Mouse (Mus musculus): ENCODE data around the gene Myo18a. TPM values are rescaled to one million over a fixed set of nuclear protein-coding genes. Genes with fewer than 3 reads are reported as not detected.

The Myo18a gene
- polyA plus RNA-seq, 1 experiment from 2014 or later: 114 TPM

DNA sequence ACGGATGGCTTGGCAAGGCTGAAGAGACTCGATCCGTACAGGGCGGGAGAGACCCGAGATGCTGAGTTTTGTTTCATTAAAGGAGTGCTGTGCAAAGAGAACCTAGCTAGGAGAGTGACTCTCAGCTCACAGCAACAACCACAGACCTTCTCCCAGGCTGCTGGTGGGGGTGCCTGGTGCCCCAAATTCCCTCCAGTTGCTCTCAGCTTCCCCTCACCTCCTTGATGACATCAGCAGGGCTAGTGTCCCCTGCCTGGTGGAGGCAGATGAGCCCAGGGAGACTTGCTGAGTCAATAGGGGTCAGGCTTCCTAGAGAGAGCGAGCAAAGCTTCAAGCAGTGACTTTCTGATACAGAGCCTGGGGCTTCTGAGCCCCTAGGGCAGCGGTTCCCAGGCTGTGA lies 109.6 kb downstream of the Myo18a start:
- H3K4me2 ChIP-seq (ENCODE audit: low read length): peak overlapping the region; percentile 56
- peaks cover 31 to 51% of the 10 kb centered on the region in 2 experiments for H3K4me1 ChIP-seq (ENCODE audit: control insufficient read depth in 2 of 2, insufficient read depth in 2 of 2, low read length in 2 of 2)
- 2% methylated on average over 7 of the region's 7 CpGs for WGBS
- ATAC-seq (ENCODE audit: insufficient number of reproducible peaks, insufficient read depth, low FRiP score, low read depth): no peak
- H3K27me3 ChIP-seq (ENCODE audit: control insufficient read depth, insufficient read depth, low read length): no peaks in the 10 kb centered on the region
- H3K4me3 ChIP-seq (ENCODE audit: control insufficient read depth in 1 of 2, insufficient read depth in 1 of 2, low read depth in 1 of 2, low read length in 2 of 2): 0 out of 4 replicates have a peak overlapping the region, but pooled peaks of 1 of the 2 experiments have one; percentile 8
- no peaks in the 10 kb centered on the region for H3K9me3 ChIP-seq (ENCODE audit: control insufficient read depth, low read length)
- peak overlapping the region; percentile 46 for H3K9ac ChIP-seq (ENCODE audit: low read length)
- H3K27ac ChIP-seq (replicated peaks in 1 of 2; ENCODE audit: control insufficient read depth in 1 of 2, insufficient read depth in 1 of 2, low read depth in 2 of 2, low read length in 2 of 2): no peak overlapping the region
- peaks cover 5% of the 10 kb centered on the region; the same call in 1 of the 2 replicates for H3K36me3 ChIP-seq (ENCODE audit: control insufficient read depth, insufficient read depth, low read length)

- Histone ChIP-seq H3K4me3 (ENCODE audit: control insufficient read depth in 1 of 2, insufficient read depth in 1 of 2, low read depth in 1 of 2, low read length in 2 of 2) (no peak overlapping the region), H3K9ac (ENCODE audit: low read length) (no peak overlapping the region), H3K36me3 (ENCODE audit: control insufficient read depth, insufficient read depth, low read length) (peaks cover 5% of the 10 kb centered on the region; the same call in 1 of the 2 replicates), H3K9me3 (ENCODE audit: control insufficient read depth, low read length) (no peaks in the 10 kb centered on the region), H3K4me2 (ENCODE audit: low read length) (no peak overlapping the region), H3K4me1 (ENCODE audit: control insufficient read depth in 2 of 2, insufficient read depth in 2 of 2, low read length in 2 of 2) (peaks cover 34 to 49% of the 10 kb centered on the region in 2 experiments), H3K27me3 (ENCODE audit: control insufficient read depth, insufficient read depth, low read length) (no peaks in the 10 kb centered on the region), H3K27ac (replicated peaks in 1 of 2; ENCODE audit: control insufficient read depth in 1 of 2, insufficient read depth in 1 of 2, low read depth in 2 of 2, low read length in 2 of 2) (no peak overlapping the region)
- ATAC-seq (ENCODE audit: insufficient number of reproducible peaks, insufficient read depth, low FRiP score, low read depth): no peak
- WGBS: 41% methylated on average over 3 of the region's 3 CpGs
Observed at GRCm38 (mm10) chr11:77873116-77873515, 110.1 kb downstream of the Myo18a start.

DNA sequence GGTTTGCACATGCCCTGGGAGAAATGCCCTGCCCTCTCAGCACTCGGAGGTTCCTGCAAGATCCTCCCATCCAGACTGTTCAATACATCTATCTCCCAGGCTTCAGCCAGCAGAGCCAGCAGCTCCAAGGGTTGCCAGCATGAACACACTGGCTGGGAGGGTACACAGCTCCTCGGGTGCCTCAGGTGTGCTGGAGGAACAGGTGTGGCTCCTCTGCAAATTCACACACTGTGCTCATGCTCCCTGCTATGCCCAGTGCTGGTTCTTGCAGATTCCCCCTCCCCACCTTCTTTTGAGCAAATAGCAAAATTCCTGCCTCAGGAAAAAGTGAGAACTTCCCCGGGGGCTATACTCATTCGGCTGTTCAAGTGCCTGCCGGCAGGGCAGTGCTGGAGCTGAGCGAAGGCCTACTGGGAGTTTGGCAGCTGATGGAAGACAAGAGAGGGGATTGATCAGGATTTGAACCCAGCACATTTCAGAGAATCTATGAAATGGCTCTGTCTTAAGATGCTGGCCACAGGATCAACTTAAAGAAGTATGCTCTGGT lies 111.7 kb downstream of the Myo18a start:
- no peak overlapping the region for H3K9ac ChIP-seq (ENCODE audit: low read length)
- H3K4me2 ChIP-seq (ENCODE audit: low read length): no peak overlapping the region
- no peak for ATAC-seq (ENCODE audit: insufficient number of reproducible peaks, insufficient read depth, low FRiP score, low read depth)
- WGBS: 53% methylated on average over 6 of the region's 6 CpGs
- H3K36me3 ChIP-seq (ENCODE audit: control insufficient read depth, insufficient read depth, low read length): no peaks in the 10 kb centered on the region
- no peaks in the 10 kb centered on the region for H3K27me3 ChIP-seq (ENCODE audit: control insufficient read depth, insufficient read depth, low read length)
- peaks cover 34 to 49% of the 10 kb centered on the region in 2 experiments for H3K4me1 ChIP-seq (ENCODE audit: control insufficient read depth in 2 of 2, insufficient read depth in 2 of 2, low read length in 2 of 2)
- H3K4me3 ChIP-seq (ENCODE audit: control insufficient read depth in 1 of 2, insufficient read depth in 1 of 2, low read depth in 1 of 2, low read length in 2 of 2): no peak overlapping the region
- H3K9me3 ChIP-seq (ENCODE audit: control insufficient read depth, low read length): no peaks in the 10 kb centered on the region
- no peak overlapping the region for H3K27ac ChIP-seq (replicated peaks in 1 of 2; ENCODE audit: control insufficient read depth in 1 of 2, insufficient read depth in 1 of 2, low read depth in 2 of 2, low read length in 2 of 2)

GRCm38 (mm10) chr11:77875269-77875668 lies 112.2 kb downstream of the Myo18a start:
- H3K9me3 ChIP-seq (ENCODE audit: control insufficient read depth, low read length): no peaks in the 10 kb centered on the region
- H3K4me3 ChIP-seq (ENCODE audit: control insufficient read depth in 1 of 2, insufficient read depth in 1 of 2, low read depth in 1 of 2, low read length in 2 of 2): no peak overlapping the region
- H3K4me2 ChIP-seq (ENCODE audit: low read length): no peak overlapping the region
- peaks cover 34 to 49% of the 10 kb centered on the region in 2 experiments for H3K4me1 ChIP-seq (ENCODE audit: control insufficient read depth in 2 of 2, insufficient read depth in 2 of 2, low read length in 2 of 2)
- H3K27ac ChIP-seq (replicated peaks in 1 of 2; ENCODE audit: control insufficient read depth in 1 of 2, insufficient read depth in 1 of 2, low read depth in 2 of 2, low read length in 2 of 2): peak overlapping the region in 1 of 2 experiments; percentile 91; a peak in 2 of 4 replicates
- no peak for ATAC-seq (ENCODE audit: insufficient number of reproducible peaks, insufficient read depth, low FRiP score, low read depth)
- H3K9ac ChIP-seq (ENCODE audit: low read length): no peak overlapping the region; the same call in 1 of the 2 replicates
- no peaks in the 10 kb centered on the region for H3K36me3 ChIP-seq (ENCODE audit: control insufficient read depth, insufficient read depth, low read length)
- no peaks in the 10 kb centered on the region for H3K27me3 ChIP-seq (ENCODE audit: control insufficient read depth, insufficient read depth, low read length)
- 60% methylated on average over 5 of the region's 5 CpGs for WGBS

- Histone ChIP-seq H3K36me3 (ENCODE audit: control insufficient read depth, insufficient read depth, low read length) (no peaks in the 10 kb centered on the region), H3K9me3 (ENCODE audit: control insufficient read depth, low read length) (no peaks in the 10 kb centered on the region), H3K27me3 (ENCODE audit: control insufficient read depth, insufficient read depth, low read length) (no peaks in the 10 kb centered on the region), H3K9ac (ENCODE audit: low read length) (peak overlapping the region; percentile 59), H3K4me3 (ENCODE audit: control insufficient read depth in 1 of 2, insufficient read depth in 1 of 2, low read depth in 1 of 2, low read length in 2 of 2) (no peak overlapping the region), H3K4me2 (ENCODE audit: low read length) (peak overlapping the region; percentile 54), H3K27ac (replicated peaks in 1 of 2; ENCODE audit: control insufficient read depth in 1 of 2, insufficient read depth in 1 of 2, low read depth in 2 of 2, low read length in 2 of 2) (peak overlapping the region; percentile 91 to 94), H3K4me1 (ENCODE audit: control insufficient read depth in 2 of 2, insufficient read depth in 2 of 2, low read length in 2 of 2) (peaks cover 34 to 46% of the 10 kb centered on the region in 2 experiments)
- ATAC-seq (ENCODE audit: insufficient number of reproducible peaks, insufficient read depth, low FRiP score, low read depth): peak; percentile 73
- WGBS: 27% methylated on average over 26 of the region's 26 CpGs
Observed at GRCm38 (mm10) chr11:77875847-77876759, 113.1 kb downstream of the Myo18a start.

DNA sequence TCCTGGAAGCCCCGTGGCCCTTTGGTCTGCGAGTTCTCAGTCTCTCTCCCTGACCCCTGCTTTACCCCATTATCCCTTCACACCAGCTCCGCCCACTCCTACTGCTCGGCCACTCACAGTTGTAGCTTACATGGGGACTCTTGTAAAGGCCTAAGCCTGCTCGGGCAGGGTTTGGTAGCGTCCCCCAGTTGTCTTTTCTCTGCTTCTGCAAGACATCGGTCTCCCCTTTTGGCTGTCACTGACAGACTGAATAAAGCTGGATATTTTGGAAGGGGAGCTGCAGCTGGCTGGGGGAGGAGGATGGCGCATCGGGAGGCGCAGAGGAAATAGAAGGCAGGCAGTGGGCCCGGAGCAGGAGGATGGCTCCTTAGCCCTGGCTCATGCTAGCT lies 113.7 kb downstream of the Myo18a start:
- WGBS: 40% methylated on average over 11 of the region's 11 CpGs
- Histone ChIP-seq H3K27me3 (ENCODE audit: control insufficient read depth, insufficient read depth, low read length) (no peaks in the 10 kb centered on the region), H3K9me3 (ENCODE audit: control insufficient read depth, low read length) (no peaks in the 10 kb centered on the region), H3K4me3 (ENCODE audit: control insufficient read depth in 1 of 2, insufficient read depth in 1 of 2, low read depth in 1 of 2, low read length in 2 of 2) (no peak overlapping the region), H3K36me3 (ENCODE audit: control insufficient read depth, insufficient read depth, low read length) (no peaks in the 10 kb centered on the region), H3K4me2 (ENCODE audit: low read length) (peak overlapping the region; percentile 54), H3K4me1 (ENCODE audit: control insufficient read depth in 2 of 2, insufficient read depth in 2 of 2, low read length in 2 of 2) (peaks cover 32 to 41% of the 10 kb centered on the region in 2 experiments), H3K27ac (replicated peaks in 1 of 2; ENCODE audit: control insufficient read depth in 1 of 2, insufficient read depth in 1 of 2, low read depth in 2 of 2, low read length in 2 of 2) (peak overlapping the region; percentile 91 to 94), H3K9ac (ENCODE audit: low read length) (peak overlapping the region; percentile 54)
- peak; percentile 34; the same call in 1 of the 2 replicates for ATAC-seq (ENCODE audit: insufficient number of reproducible peaks, insufficient read depth, low FRiP score, low read depth)

- Histone ChIP-seq H3K4me3 (ENCODE audit: control insufficient read depth in 1 of 2, insufficient read depth in 1 of 2, low read depth in 1 of 2, low read length in 2 of 2) (peak overlapping the region in 1 of 2 experiments; percentile 10; a peak in 1 of 4 replicates), H3K4me2 (ENCODE audit: low read length) (peak overlapping the region; percentile 43)
- no peak for ATAC-seq (ENCODE audit: insufficient number of reproducible peaks, insufficient read depth, low FRiP score, low read depth)
Observed at GRCm38 (mm10) chr11:77884524-77885245, 121.6 kb downstream of the Myo18a start.

More at GRCm38 (mm10) chr11:77884524-77885245, 121.6 kb downstream of the Myo18a start:
- 28% methylated on average over 10 of the region's 10 CpGs for WGBS
- Histone ChIP-seq H3K36me3 (ENCODE audit: control insufficient read depth, insufficient read depth, low read length) (no peaks in the 10 kb centered on the region), H3K4me1 (ENCODE audit: control insufficient read depth in 2 of 2, insufficient read depth in 2 of 2, low read length in 2 of 2) (peaks cover 30 to 40% of the 10 kb centered on the region in 2 experiments), H3K9me3 (ENCODE audit: control insufficient read depth, low read length) (no peaks in the 10 kb centered on the region), H3K9ac (ENCODE audit: low read length) (peak overlapping the region; percentile 44), H3K27me3 (ENCODE audit: control insufficient read depth, insufficient read depth, low read length) (no peaks in the 10 kb centered on the region), H3K27ac (replicated peaks in 1 of 2; ENCODE audit: control insufficient read depth in 1 of 2, insufficient read depth in 1 of 2, low read depth in 2 of 2, low read length in 2 of 2) (peak overlapping the region; percentile 83)
